Mouse (Mus musculus): ENCODE measurements around the gene Guca1b.

- TF ChIP-seq CTCF (IDR thresholded peaks at IDR 0.05; ENCODE audit: low read depth) = peak; percentile 12; the same call in 1 of the 2 replicates
- no peak for TF ChIP-seq EP300 (optimal IDR thresholded peaks at IDR 0.05)
Observed at GRCm38 (mm10) chr17:47368401-47369086, 16.6 kb upstream of the Guca1b start, which contains the start of gene Mrps10.

All from stomach, postnatal 0 days (tissue).